Mouse (Mus musculus): ENCODE results near the gene Gabarapl2.

Gabarapl2 gene

GRCm38 (mm10) chr8:111968541-111968940 lies 28.0 kb downstream of the Gabarapl2 start:
- no peak for DNase-seq (ENCODE audit: low spot score)

GRCm38 (mm10) chr8:111968991-111969390 lies 28.5 kb downstream of the Gabarapl2 start:
- DNase-seq (ENCODE audit: low spot score) = peak; percentile 10

- no peak for DNase-seq (ENCODE audit: low spot score)
Observed at GRCm38 (mm10) chr8:111974138-111974537, 33.6 kb downstream of the Gabarapl2 start.

- no peak for DNase-seq (ENCODE audit: low spot score)
Observed at GRCm38 (mm10) chr8:111975706-111976105, 35.2 kb downstream of the Gabarapl2 start.

- no peak for DNase-seq (ENCODE audit: low spot score)
Observed at GRCm38 (mm10) chr8:111976326-111976725, 35.8 kb downstream of the Gabarapl2 start.

- DNase-seq (ENCODE audit: low spot score) = no peak
Observed at GRCm38 (mm10) chr8:111978147-111978546, 37.6 kb downstream of the Gabarapl2 start.

GRCm38 (mm10) chr8:111982116-111982515 lies 41.6 kb downstream of the Gabarapl2 start:
- no peak for DNase-seq (ENCODE audit: low spot score)

GRCm38 (mm10) chr8:111984511-111984910 lies 44.0 kb downstream of the Gabarapl2 start:
- DNase-seq (ENCODE audit: low spot score) = peak; percentile 20

GRCm38 (mm10) chr8:111989911-111990310 lies 49.4 kb downstream of the Gabarapl2 start:
- DNase-seq (ENCODE audit: low spot score) = peak; percentile 23

- DNase-seq (ENCODE audit: low spot score) = no peak
Observed at GRCm38 (mm10) chr8:111991278-111991677, 50.8 kb downstream of the Gabarapl2 start.

- peak; percentile 67 for DNase-seq (ENCODE audit: low spot score)
Observed at GRCm38 (mm10) chr8:111992013-111992702, 51.7 kb downstream of the Gabarapl2 start, which contains the start of gene Adat1. TSS of gene Adat1 (minus strand) at chr8:111992302.

GRCm38 (mm10) chr8:111992703-111993039 lies 52.2 kb downstream of the Gabarapl2 start:
- no peak for DNase-seq (ENCODE audit: low spot score)
